Mouse (Mus musculus): ENCODE data around the gene Thegl. TPM values are rescaled to one million over a fixed set of nuclear protein-coding genes. Genes with fewer than 3 reads are reported as not detected.

The Thegl gene
- total and polyA plus RNA-seq, 3 experiments: not detected

GRCm38 (mm10) chr5:77082735-77083134 lies 66.9 kb downstream of the Thegl start:
- Histone ChIP-seq H3K27ac (ENCODE audit: control insufficient read depth, low read depth, low read length) (no peak overlapping the region), H3K9me3 (replicated peaks; ENCODE audit: insufficient read depth, low read length) (no peaks in the 10 kb centered on the region), H3K79me2 (ENCODE audit: control insufficient read depth, insufficient read depth, low read length, poor library complexity) (no peaks in the 10 kb centered on the region), H3K4me1 (ENCODE audit: control insufficient read depth in 1 of 2, insufficient read depth in 2 of 2, low read length in 2 of 2) (peaks cover 0 to 6% of the 10 kb centered on the region in 2 experiments; a peak in 1 of 4 replicates), H3K4me3 (ENCODE audit: control insufficient read depth in 1 of 2, insufficient read depth in 1 of 2, low read depth in 2 of 2, low read length in 2 of 2) (no peak overlapping the region), H3K9ac (ENCODE audit: control insufficient read depth, low read depth, low read length, poor library complexity, severe bottlenecking) (no peak overlapping the region), H3K27me3 (ENCODE audit: control insufficient read depth in 1 of 2, insufficient read depth in 2 of 2, low read length in 2 of 2) (peaks cover 1 to 5% of the 10 kb centered on the region in 2 experiments; a peak in 2 of 4 replicates), H3K36me3 (ENCODE audit: control insufficient read depth in 1 of 2, insufficient read depth in 2 of 2, low read length in 2 of 2) (peaks cover 0 to 5% of the 10 kb centered on the region in 2 experiments; a peak in 2 of 4 replicates)
- TF ChIP-seq SIN3A (IDR thresholded peaks at IDR 0.05; ENCODE audit: low read length): no peak
- TF ChIP-seq MAX (IDR thresholded peaks at IDR 0.05; ENCODE audit: low read length): no peak
- no peak for TF ChIP-seq E2F4 (IDR thresholded peaks at IDR 0.05; ENCODE audit: borderline replicate concordance, low read depth, low read length)
- no peak for TF ChIP-seq ZNF384 (IDR thresholded peaks at IDR 0.05; ENCODE audit: low read depth, low read length)
- TF ChIP-seq ELF1 (IDR thresholded peaks at IDR 0.05; ENCODE audit: low read depth, low read length): no peak
- TF ChIP-seq SMC3 (IDR thresholded peaks at IDR 0.05; ENCODE audit: low read depth, low read length): no peak
- no peak for TF ChIP-seq MYC (IDR thresholded peaks at IDR 0.05; ENCODE audit: low read depth, low read length)
- no peak for DNase-seq (ENCODE audit: low read depth, low spot score)

DNA sequence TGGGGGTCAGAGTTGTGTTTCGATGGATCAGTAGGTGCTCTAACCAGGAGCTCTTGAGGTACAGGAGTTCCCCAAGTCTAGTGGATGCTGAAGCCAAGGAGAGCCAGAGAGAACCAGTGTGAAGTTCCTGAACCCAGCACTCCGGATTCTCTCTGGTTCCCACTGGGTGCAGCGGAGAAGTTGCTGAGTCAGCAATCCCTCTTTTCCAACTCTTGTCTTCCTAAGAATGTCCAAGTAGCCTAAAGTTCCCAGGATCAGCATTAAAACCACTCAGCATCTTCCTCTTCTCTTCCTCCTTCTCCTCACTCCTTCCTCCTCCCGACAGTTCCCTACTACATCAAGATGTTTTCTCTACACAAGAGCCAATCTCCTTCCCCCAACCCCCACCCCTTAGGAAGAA lies 68.6 kb downstream of the Thegl start:
- TF ChIP-seq MAFK (IDR thresholded peaks at IDR 0.05; ENCODE audit: borderline replicate concordance, low read depth, low read length): peak; percentile 93
- TF ChIP-seq ZMIZ1 (IDR thresholded peaks at IDR 0.05; ENCODE audit: low read depth, low read length): no peak
- Histone ChIP-seq H3K79me2 (ENCODE audit: control insufficient read depth, insufficient read depth, low read length, poor library complexity) (no peaks in the 10 kb centered on the region), H3K27me3 (ENCODE audit: control insufficient read depth in 1 of 2, insufficient read depth in 2 of 2, low read length in 2 of 2) (peaks cover 1 to 5% of the 10 kb centered on the region in 2 experiments; a peak in 2 of 4 replicates), H3K27ac (ENCODE audit: control insufficient read depth, low read depth, low read length) (no peak overlapping the region), H3K4me3 (ENCODE audit: control insufficient read depth in 1 of 2, insufficient read depth in 1 of 2, low read depth in 2 of 2, low read length in 2 of 2) (no peak overlapping the region), H3K9me3 (replicated peaks; ENCODE audit: insufficient read depth, low read length) (no peaks in the 10 kb centered on the region), H3K36me3 (ENCODE audit: control insufficient read depth in 1 of 2, insufficient read depth in 2 of 2, low read length in 2 of 2) (peaks cover 0 to 5% of the 10 kb centered on the region in 2 experiments; a peak in 2 of 4 replicates), H3K9ac (ENCODE audit: control insufficient read depth, low read depth, low read length, poor library complexity, severe bottlenecking) (no peak overlapping the region), H3K4me1 (ENCODE audit: control insufficient read depth in 1 of 2, insufficient read depth in 2 of 2, low read length in 2 of 2) (peaks cover 0 to 9% of the 10 kb centered on the region in 2 experiments; a peak in 1 of 4 replicates)
- no peak for DNase-seq (ENCODE audit: low read depth, low spot score)

DNA sequence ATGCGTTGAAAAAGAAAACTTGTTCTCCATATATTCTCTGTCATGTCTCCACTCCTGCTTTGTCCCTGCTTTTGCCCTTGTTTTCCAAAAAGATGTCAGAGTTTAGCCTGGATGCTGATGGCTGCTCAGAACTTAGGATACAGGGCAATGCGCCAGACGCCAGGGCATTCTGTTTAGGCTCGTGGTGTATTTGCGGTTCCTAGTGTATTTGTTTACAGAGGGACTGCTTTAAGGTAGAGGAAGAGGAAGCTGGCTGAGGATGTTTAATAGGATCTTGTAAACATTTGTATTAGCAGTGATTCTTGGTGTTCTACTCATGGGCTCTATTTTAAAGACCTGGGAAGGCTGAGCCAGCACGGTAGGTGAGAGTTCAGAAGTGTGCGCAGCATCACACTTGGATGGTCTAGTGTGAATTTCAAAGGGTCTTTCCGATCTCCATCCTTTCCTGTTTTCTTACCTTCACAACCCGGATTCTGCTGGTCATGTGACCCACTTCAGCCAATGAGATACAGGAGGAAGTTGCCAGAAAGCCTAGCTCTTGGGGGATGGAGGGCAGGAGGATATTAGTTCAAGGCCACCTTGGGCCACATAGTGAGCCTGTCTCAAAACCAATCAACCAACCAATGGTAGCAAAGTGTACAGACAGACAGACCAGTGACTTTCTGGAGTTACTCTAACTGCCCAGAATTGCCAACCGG lies 70.1 kb downstream of the Thegl start:
- Histone ChIP-seq H3K9ac (ENCODE audit: control insufficient read depth, low read depth, low read length, poor library complexity, severe bottlenecking) (no peak overlapping the region), H3K27me3 (ENCODE audit: control insufficient read depth in 1 of 2, insufficient read depth in 2 of 2, low read length in 2 of 2) (peaks cover 1 to 5% of the 10 kb centered on the region in 2 experiments; a peak in 2 of 4 replicates), H3K9me3 (replicated peaks; ENCODE audit: insufficient read depth, low read length) (no peaks in the 10 kb centered on the region), H3K4me1 (ENCODE audit: control insufficient read depth in 1 of 2, insufficient read depth in 2 of 2, low read length in 2 of 2) (peaks cover 2 to 15% of the 10 kb centered on the region in 2 experiments; a peak in 3 of 4 replicates), H3K79me2 (ENCODE audit: control insufficient read depth, insufficient read depth, low read length, poor library complexity) (no peaks in the 10 kb centered on the region), H3K4me3 (ENCODE audit: control insufficient read depth in 1 of 2, insufficient read depth in 1 of 2, low read depth in 2 of 2, low read length in 2 of 2) (no peak overlapping the region), H3K36me3 (ENCODE audit: control insufficient read depth in 1 of 2, insufficient read depth in 2 of 2, low read length in 2 of 2) (peaks cover 0 to 12% of the 10 kb centered on the region in 2 experiments; a peak in 2 of 4 replicates), H3K27ac (ENCODE audit: control insufficient read depth, low read depth, low read length) (no peak overlapping the region)
- TF ChIP-seq TBP (IDR thresholded peaks at IDR 0.05; ENCODE audit: low read depth, low read length) (no peak), USF2 (IDR thresholded peaks at IDR 0.05; ENCODE audit: borderline replicate concordance in 1 of 2, insufficient read depth in 1 of 2, low read depth in 1 of 2, low read length in 2 of 2) (peak in 1 of 2 experiments; percentile 59; a peak in 1 of 4 replicates), USF1 (IDR thresholded peaks at IDR 0.05; ENCODE audit: low read depth, low read length) (peak; percentile 91)
- no peak for DNase-seq (ENCODE audit: low read depth, low spot score)

All from MEL (cell line).